Mouse (Mus musculus): Measurements from ENCODE around the gene Tmem131. TPM values are rescaled to one million over a fixed set of nuclear protein-coding genes. Genes with fewer than 3 reads are reported as not detected.

The Tmem131 gene
- polyA plus RNA-seq, 1 experiment from 2014 or later: 31.3 TPM

GRCm38 (mm10) chr1:36761061-36761460 is 182.4 kb downstream of the Tmem131 start:
- H3K27ac ChIP-seq (ENCODE audit: low read length): no peak overlapping the region
- no peaks in the 10 kb centered on the region for H3K27me3 ChIP-seq (ENCODE audit: control insufficient read depth, insufficient read depth, low read length)
- H3K4me3 ChIP-seq (ENCODE audit: low read depth, low read length): no peak overlapping the region
- H3K9me3 ChIP-seq (ENCODE audit: control insufficient read depth, low read depth, low read length): no peaks in the 10 kb centered on the region
- no peaks in the 10 kb centered on the region for H3K36me3 ChIP-seq (ENCODE audit: control insufficient read depth, insufficient read depth, low read length)
- 86% methylated on average over 8 of the region's 8 CpGs for WGBS
- H3K4me2 ChIP-seq (replicated peaks; ENCODE audit: low read depth, low read length): no peak overlapping the region
- ATAC-seq (ENCODE audit: insufficient number of reproducible peaks, insufficient read depth, low FRiP score, low read depth): no peak
- no peaks in the 10 kb centered on the region for H3K4me1 ChIP-seq (ENCODE audit: control insufficient read depth, insufficient read depth, low read length)
- no peak overlapping the region for H3K9ac ChIP-seq (replicated peaks; ENCODE audit: low read depth, low read length)

DNA sequence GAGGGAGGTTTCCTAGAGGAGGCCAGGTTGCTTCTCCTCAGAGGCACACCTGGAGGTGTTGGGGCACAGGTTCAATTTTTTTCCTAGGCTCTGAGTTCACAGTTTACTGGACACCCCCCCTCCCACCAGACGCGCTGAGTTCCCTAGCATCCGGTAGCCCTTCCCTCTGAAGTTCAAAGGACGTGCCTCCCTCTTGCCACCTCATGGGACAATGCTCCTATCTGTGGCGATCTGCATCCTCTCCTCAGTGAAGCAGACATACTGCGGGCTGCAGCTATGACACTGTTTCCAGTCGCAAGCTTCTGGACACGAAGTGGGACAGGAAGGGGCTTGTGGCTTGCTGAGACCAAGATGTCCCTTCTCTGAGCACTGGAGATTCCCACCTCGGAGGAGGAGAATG is 183.1 kb downstream of the Tmem131 start:
- Histone ChIP-seq H3K4me3 (ENCODE audit: low read depth, low read length) (no peak overlapping the region), H3K36me3 (ENCODE audit: control insufficient read depth, insufficient read depth, low read length) (no peaks in the 10 kb centered on the region), H3K4me1 (ENCODE audit: control insufficient read depth, insufficient read depth, low read length) (no peaks in the 10 kb centered on the region), H3K27me3 (ENCODE audit: control insufficient read depth, insufficient read depth, low read length) (no peaks in the 10 kb centered on the region), H3K9me3 (ENCODE audit: control insufficient read depth, low read depth, low read length) (no peaks in the 10 kb centered on the region), H3K9ac (replicated peaks; ENCODE audit: low read depth, low read length) (no peak overlapping the region), H3K27ac (ENCODE audit: low read length) (no peak overlapping the region), H3K4me2 (replicated peaks; ENCODE audit: low read depth, low read length) (no peak overlapping the region)
- 83% methylated on average over 9 of the region's 9 CpGs for WGBS
- ATAC-seq (ENCODE audit: insufficient number of reproducible peaks, insufficient read depth, low FRiP score, low read depth): no peak

DNA sequence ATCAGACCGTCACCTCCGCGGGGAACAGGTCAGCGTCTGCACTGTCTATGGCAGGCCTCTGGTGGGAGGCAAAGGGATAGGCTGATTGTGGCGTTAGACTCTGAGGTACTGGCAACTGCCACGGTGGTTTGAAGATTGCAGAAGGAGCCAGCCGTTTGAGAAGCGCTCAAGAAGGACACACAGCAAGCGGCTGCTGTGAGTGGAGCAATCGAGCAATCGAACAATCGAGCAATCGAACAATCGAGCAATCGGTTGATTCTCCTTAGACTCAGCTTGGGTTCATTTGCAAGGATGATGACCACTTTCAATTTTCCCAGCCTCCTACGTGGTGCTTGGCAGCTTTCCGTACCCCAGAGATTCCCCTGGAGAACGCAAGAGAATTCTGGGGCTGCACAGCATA is 184.4 kb downstream of the Tmem131 start:
- ATAC-seq (ENCODE audit: insufficient number of reproducible peaks, insufficient read depth, low FRiP score, low read depth): no peak
- Histone ChIP-seq H3K4me3 (ENCODE audit: low read depth, low read length) (no peak overlapping the region), H3K27me3 (ENCODE audit: control insufficient read depth, insufficient read depth, low read length) (no peaks in the 10 kb centered on the region), H3K4me2 (replicated peaks; ENCODE audit: low read depth, low read length) (no peak overlapping the region), H3K9ac (replicated peaks; ENCODE audit: low read depth, low read length) (no peak overlapping the region), H3K4me1 (ENCODE audit: control insufficient read depth, insufficient read depth, low read length) (no peaks in the 10 kb centered on the region), H3K36me3 (ENCODE audit: control insufficient read depth, insufficient read depth, low read length) (no peaks in the 10 kb centered on the region), H3K27ac (ENCODE audit: low read length) (no peak overlapping the region), H3K9me3 (ENCODE audit: control insufficient read depth, low read depth, low read length) (no peaks in the 10 kb centered on the region)
- WGBS: 87% methylated on average over 18 of the region's 18 CpGs

- no peaks in the 10 kb centered on the region for H3K27me3 ChIP-seq (ENCODE audit: control insufficient read depth, insufficient read depth, low read length)
- H3K9ac ChIP-seq (replicated peaks; ENCODE audit: low read depth, low read length): no peak overlapping the region
- no peak for ATAC-seq (ENCODE audit: insufficient number of reproducible peaks, insufficient read depth, low FRiP score, low read depth)
- 81% methylated on average over 9 of the region's 9 CpGs for WGBS
- no peaks in the 10 kb centered on the region for H3K4me1 ChIP-seq (ENCODE audit: control insufficient read depth, insufficient read depth, low read length)
- no peaks in the 10 kb centered on the region for H3K36me3 ChIP-seq (ENCODE audit: control insufficient read depth, insufficient read depth, low read length)
- no peak overlapping the region for H3K27ac ChIP-seq (ENCODE audit: low read length)
- no peak overlapping the region for H3K4me2 ChIP-seq (replicated peaks; ENCODE audit: low read depth, low read length)
- no peaks in the 10 kb centered on the region for H3K9me3 ChIP-seq (ENCODE audit: control insufficient read depth, low read depth, low read length)
- H3K4me3 ChIP-seq (ENCODE audit: low read depth, low read length): no peak overlapping the region
Measured at GRCm38 (mm10) chr1:36758553-36758952, 184.9 kb downstream of the Tmem131 start.

DNA sequence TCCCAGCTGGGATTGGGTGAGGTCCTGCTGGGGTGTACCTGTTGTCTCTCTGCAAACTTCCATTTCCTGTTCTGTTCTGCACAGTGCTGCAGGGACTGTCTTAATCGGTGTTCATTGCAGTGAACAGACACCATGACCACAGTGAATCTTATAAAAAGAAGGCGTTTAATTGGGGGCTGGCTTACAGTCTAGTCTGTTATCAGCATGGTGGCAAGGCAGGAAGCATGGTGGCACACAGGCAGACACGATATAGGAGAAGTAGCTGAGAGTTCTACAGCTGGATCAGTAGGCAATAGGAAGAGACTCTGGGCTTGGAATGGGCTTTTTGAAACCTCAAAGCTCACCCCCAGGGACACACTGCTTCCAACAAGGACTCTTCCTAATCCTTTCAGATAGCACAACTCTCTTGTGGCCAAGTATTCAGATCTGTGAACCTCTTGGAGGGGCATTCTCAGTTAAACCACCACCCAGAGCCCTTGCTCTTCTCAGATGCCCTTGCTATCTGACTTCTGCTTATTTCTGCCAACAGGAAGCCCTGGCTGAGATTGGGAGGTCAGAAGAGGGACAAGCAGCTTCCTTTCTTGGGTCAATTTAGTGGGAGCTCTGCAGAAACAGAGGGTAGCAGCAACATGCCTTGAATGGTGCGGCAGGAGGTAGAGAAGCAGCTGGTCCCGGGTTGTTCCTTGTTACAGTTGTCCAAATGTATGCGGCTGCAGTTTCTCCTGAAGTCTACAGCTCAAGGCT is 189.4 kb downstream of the Tmem131 start:
- no peaks in the 10 kb centered on the region for H3K9me3 ChIP-seq (ENCODE audit: control insufficient read depth, low read depth, low read length)
- no peaks in the 10 kb centered on the region for H3K4me1 ChIP-seq (ENCODE audit: control insufficient read depth, insufficient read depth, low read length)
- H3K4me3 ChIP-seq (ENCODE audit: low read depth, low read length): no peak overlapping the region
- no peaks in the 10 kb centered on the region for H3K27me3 ChIP-seq (ENCODE audit: control insufficient read depth, insufficient read depth, low read length)
- H3K27ac ChIP-seq (ENCODE audit: low read length): no peak overlapping the region
- H3K36me3 ChIP-seq (ENCODE audit: control insufficient read depth, insufficient read depth, low read length): no peaks in the 10 kb centered on the region
- H3K9ac ChIP-seq (replicated peaks; ENCODE audit: low read depth, low read length): no peak overlapping the region
- 77% methylated on average over 6 of the region's 6 CpGs for WGBS
- ATAC-seq (ENCODE audit: insufficient number of reproducible peaks, insufficient read depth, low FRiP score, low read depth): no peak
- H3K4me2 ChIP-seq (replicated peaks; ENCODE audit: low read depth, low read length): no peak overlapping the region

GRCm38 (mm10) chr1:36746452-36746851 is 197.0 kb downstream of the Tmem131 start:
- H3K4me2 ChIP-seq (replicated peaks; ENCODE audit: low read depth, low read length): no peak overlapping the region
- H3K36me3 ChIP-seq (ENCODE audit: control insufficient read depth, insufficient read depth, low read length): no peaks in the 10 kb centered on the region
- ATAC-seq (ENCODE audit: insufficient number of reproducible peaks, insufficient read depth, low FRiP score, low read depth): no peak
- no peak overlapping the region for H3K27ac ChIP-seq (ENCODE audit: low read length)
- no peak overlapping the region for H3K9ac ChIP-seq (replicated peaks; ENCODE audit: low read depth, low read length)
- 41% methylated on average over 15 of the region's 15 CpGs for WGBS
- H3K9me3 ChIP-seq (ENCODE audit: control insufficient read depth, low read depth, low read length): no peaks in the 10 kb centered on the region
- no peak overlapping the region for H3K4me3 ChIP-seq (ENCODE audit: low read depth, low read length)
- no peaks in the 10 kb centered on the region for H3K4me1 ChIP-seq (ENCODE audit: control insufficient read depth, insufficient read depth, low read length)
- H3K27me3 ChIP-seq (ENCODE audit: control insufficient read depth, insufficient read depth, low read length): no peaks in the 10 kb centered on the region

DNA sequence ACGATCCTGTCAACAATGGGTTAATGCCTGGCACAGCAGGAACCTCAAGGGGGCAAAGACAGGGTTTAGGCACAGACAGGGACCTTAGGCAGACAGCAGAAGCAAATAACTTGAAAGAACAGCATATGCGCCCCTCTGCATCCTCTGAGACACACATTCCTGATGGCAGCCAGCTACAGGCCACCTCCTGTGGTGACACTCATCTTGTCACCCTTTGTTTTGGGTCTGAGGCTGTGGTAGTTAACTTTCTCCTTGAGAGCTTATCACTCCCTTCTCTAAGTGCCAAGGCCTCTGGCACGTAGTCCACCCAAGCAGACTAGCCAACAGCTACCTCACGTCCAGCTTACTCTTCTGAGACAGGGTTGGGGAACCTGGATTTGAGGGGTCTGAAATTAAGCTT is 197.8 kb downstream of the Tmem131 start:
- no peak overlapping the region for H3K4me2 ChIP-seq (replicated peaks; ENCODE audit: low read depth, low read length)
- H3K9ac ChIP-seq (replicated peaks; ENCODE audit: low read depth, low read length): no peak overlapping the region
- H3K27ac ChIP-seq (ENCODE audit: low read length): no peak overlapping the region
- H3K9me3 ChIP-seq (ENCODE audit: control insufficient read depth, low read depth, low read length): no peaks in the 10 kb centered on the region
- H3K36me3 ChIP-seq (ENCODE audit: control insufficient read depth, insufficient read depth, low read length): no peaks in the 10 kb centered on the region
- 62% methylated on average over 4 of the region's 4 CpGs for WGBS
- H3K27me3 ChIP-seq (ENCODE audit: control insufficient read depth, insufficient read depth, low read length): no peaks in the 10 kb centered on the region
- no peaks in the 10 kb centered on the region for H3K4me1 ChIP-seq (ENCODE audit: control insufficient read depth, insufficient read depth, low read length)
- H3K4me3 ChIP-seq (ENCODE audit: low read depth, low read length): no peak overlapping the region
- no peak for ATAC-seq (ENCODE audit: insufficient number of reproducible peaks, insufficient read depth, low FRiP score, low read depth)

DNA sequence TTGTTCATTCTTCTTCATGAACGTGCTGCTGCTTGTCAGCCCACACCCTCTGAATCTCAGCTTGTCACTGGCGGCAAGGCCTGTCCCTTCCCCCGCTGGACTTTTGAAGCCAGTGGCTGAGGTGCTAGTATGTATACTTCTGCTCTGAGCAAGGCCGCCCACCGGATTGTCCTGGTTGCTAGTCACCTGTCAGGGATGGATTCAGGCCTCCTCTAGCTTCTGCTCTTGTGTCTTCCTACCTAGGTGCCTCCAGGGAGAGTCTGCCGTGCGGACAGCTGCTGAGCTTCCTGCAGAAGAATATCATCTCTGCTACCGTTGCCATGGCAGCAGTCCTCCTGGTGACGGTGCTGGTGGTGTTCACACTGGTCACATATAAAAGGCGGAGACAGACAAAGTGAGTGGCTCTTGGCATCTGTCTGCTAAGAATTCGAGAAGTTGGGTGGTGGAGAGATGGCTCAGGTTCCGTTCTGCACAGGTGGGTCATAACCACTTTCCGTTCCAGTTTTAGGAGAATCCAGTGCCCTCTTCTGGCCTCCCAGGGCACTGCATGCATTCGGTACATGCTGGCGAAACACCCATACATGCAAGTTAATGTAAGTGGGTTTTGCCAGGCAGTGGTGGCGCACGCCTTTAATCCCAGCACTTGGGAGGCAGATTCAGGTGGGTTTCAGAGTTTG is 199.1 kb downstream of the Tmem131 start:
- Histone ChIP-seq H3K27me3 (ENCODE audit: control insufficient read depth, insufficient read depth, low read length) (no peaks in the 10 kb centered on the region), H3K4me3 (ENCODE audit: low read depth, low read length) (0 out of 2 replicates have a peak overlapping the region, but pooled peaks have one; percentile 2)
- no peak for ATAC-seq (ENCODE audit: insufficient number of reproducible peaks, insufficient read depth, low FRiP score, low read depth)

More for the DNA sequence above, 199.1 kb downstream of the Tmem131 start:
- no peaks in the 10 kb centered on the region for H3K4me1 ChIP-seq (ENCODE audit: control insufficient read depth, insufficient read depth, low read length)
- 25% methylated on average over 17 of the region's 17 CpGs for WGBS
- H3K9me3 ChIP-seq (ENCODE audit: control insufficient read depth, low read depth, low read length): no peaks in the 10 kb centered on the region
- H3K36me3 ChIP-seq (ENCODE audit: control insufficient read depth, insufficient read depth, low read length): no peaks in the 10 kb centered on the region
- H3K9ac ChIP-seq (replicated peaks; ENCODE audit: low read depth, low read length): no peak overlapping the region
- H3K4me2 ChIP-seq (replicated peaks; ENCODE audit: low read depth, low read length): peak overlapping the region; percentile 33
- H3K27ac ChIP-seq (ENCODE audit: low read length): no peak overlapping the region
